Mouse (Mus musculus) adrenal gland, postnatal 0 days (tissue): ENCODE results near the gene Exd1. TPM values are rescaled to one million over a fixed set of nuclear protein-coding genes. Genes with fewer than 3 reads are reported as not detected.

Source experiments
- polyA plus RNA-seq: library from polyadenylated mRNA; unstranded; fragments of >200 nt; fragmentation: Nextera tagmentation; extraction: Ambion mirVana; gene quantifications from 2 replicates; pipeline ENCODE4 v1.2.1, GENCODE M21; 2015

The Exd1 gene
- 0.51 and 0.91 TPM in 2 replicates for polyA plus RNA-seq

DNA sequence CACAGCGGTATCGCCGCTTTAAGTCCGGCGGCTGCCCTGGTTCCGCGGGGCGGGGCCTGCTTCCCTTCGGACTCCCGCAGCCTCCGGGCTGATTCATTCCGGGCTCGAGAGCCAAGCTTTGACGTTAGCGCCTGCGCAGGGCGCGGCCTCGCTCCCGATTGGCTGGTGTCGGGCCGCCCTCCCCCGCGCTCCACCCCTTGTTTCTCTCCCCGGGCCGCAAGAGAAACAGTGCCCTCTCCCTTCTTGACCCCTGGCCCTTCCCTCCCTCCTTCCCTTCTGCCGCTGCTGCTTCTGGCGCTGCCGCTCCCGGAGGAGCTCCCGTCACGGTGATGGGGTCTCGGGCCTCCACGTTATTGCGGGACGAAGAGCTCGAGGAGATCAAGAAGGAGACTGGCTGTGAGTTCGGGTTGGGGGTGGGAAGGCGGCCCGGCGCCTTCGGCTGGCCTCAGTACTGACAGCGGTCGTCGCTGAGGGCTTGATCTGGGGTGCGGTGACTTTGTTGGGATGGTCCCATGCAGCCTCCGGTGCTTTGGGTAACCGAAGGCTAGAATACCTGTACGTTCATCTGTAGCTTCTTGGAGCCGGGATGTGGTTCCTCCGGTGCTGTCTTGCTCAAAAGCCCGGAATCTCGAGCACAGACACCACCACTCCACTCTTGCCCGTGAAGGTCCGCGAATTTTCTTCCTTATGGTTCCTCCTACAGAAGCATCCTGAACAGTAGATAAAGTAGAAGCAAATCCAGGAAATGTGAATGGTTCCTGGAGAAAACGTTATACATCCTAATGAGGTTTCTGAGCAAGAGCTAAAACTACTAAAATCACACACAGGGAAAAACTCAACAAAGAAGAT is at the start of gene Exd1, which contains the start of gene Chp1:
TSS of gene Exd1 (minus strand) at position 106 of the 849 bp plus-strand sequence.
TSS of gene Chp1 (plus strand) at position 176 of the 849 bp plus-strand sequence.

DNA sequence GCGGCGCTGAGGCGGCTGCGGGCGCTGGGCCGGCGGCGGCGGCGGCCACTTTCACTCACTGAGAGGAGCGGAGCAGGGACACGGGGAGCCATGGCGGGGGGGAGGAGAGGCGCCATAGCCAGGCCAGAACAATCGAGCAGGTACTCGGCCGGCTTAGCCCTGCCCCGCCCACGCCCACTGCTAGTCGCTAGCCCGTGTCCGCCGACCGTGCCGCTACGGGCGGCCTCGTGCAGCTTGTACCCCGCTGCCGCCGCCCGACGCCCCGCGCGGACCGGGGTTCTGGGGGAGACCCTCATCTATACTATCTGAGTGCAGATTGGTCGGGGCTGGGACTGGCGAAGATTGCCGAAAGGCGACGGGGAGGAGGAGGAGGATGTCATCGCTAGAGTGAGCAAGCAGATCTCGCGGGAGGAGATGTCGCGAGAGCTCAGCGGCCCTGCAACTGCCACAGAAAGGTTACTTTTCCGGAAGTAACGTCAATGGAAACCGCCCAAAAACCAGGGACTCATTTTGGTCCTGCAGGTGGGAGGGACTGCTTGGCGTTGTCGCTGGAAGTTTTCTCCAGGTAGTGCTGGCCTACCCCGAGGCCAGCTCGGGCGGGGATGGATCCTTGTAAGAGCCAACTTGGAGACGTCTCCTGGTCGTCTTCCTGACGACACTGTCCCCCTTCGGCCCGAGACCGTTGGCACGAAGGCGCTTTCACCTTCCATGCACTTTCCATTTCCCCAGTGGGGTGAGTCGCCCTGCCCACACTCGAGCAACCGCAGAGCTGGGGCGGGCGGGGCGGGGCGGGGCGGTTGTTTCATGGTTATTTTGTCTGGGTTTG is 69.6 kb downstream of the Exd1 start, which contains the start of gene Ino80:
TSS of gene Ino80 (minus strand) at position 117 of the 826 bp plus-strand sequence.

Other genes with a start within 250 kb of the Exd1 start
- gene Dll4, start 221.8 kb downstream of the Exd1 start, polyA plus RNA-seq: 2.7 and 4.3 TPM in 2 replicates
- gene Chac1, start 196.4 kb downstream of the Exd1 start, polyA plus RNA-seq: 1.6 and 1.9 TPM in 2 replicates
- 2.4 TPM in 2 replicates for gene Ino80, start 69.9 kb downstream of the Exd1 start, polyA plus RNA-seq
- gene Chp1, start 70 bp upstream of the Exd1 start, polyA plus RNA-seq: 66.1 and 79.1 TPM in 2 replicates
- gene Nusap1, start 70.7 kb upstream of the Exd1 start, polyA plus RNA-seq: 26.1 and 27.4 TPM in 2 replicates
- 9.8 and 12.9 TPM in 2 replicates for gene Oip5, start 70.8 kb upstream of the Exd1 start, polyA plus RNA-seq
- 38.1 and 66.6 TPM in 2 replicates for gene Ndufaf1, start 115.2 kb upstream of the Exd1 start, polyA plus RNA-seq
- gene Rtf1, start 127.4 kb upstream of the Exd1 start, polyA plus RNA-seq: 28.6 and 37.8 TPM in 2 replicates
- 1.9 and 3.1 TPM in 2 replicates for gene Itpka, start 194.7 kb upstream of the Exd1 start, polyA plus RNA-seq
- 0.65 and 1.1 TPM in 2 replicates for gene Ltk, start 212.8 kb upstream of the Exd1 start, polyA plus RNA-seq
- 10.3 and 16.3 TPM in 2 replicates for gene Rpap1, start 239.9 kb upstream of the Exd1 start, polyA plus RNA-seq